Mouse (Mus musculus): ENCODE measurements at regions not wholly inside any gene's neighbourhood (a gene's known extent, or its start where the extent isn't known, plus 50 kb on each side); places are given as distances from the start of the nearest gene placed in this dataset.
A peak's percentile ranks its signal among the peaks of the same experiment; 100 is the strongest.

- DNase-seq (ENCODE audit: low spot score in 2 of 2): no peak
Measured at GRCm38 (mm10) chr3:70957470-70957869, 950.1 kb downstream of the Otol1 start.

DNA sequence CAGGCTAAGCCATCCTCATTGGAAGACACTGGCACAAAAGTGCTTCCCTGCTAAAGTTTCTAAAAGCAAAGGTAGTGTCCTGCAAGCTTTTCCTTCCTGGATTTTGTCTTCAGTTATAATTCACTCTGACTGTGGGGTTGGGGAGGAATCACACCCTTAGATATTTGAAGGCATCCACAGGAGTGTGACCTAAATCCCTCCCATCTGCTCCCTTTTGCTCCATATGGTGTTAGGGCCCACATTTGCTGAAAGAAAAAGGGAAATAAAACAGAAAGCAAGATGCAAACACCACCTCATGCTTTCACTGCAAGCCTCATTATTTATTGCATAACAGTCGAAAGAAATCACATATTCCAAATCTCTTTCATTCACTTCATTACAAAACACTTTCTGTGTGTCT lies 955.1 kb downstream of the Otol1 start:
- peak; percentile 2 to 16 for DNase-seq (ENCODE audit: low spot score in 2 of 2)

- DNase-seq (ENCODE audit: low spot score in 2 of 2): no peak
Measured at GRCm38 (mm10) chr3:70976945-70977344, 969.5 kb downstream of the Otol1 start.

GRCm38 (mm10) chr3:70990916-70991315 lies 983.5 kb downstream of the Otol1 start:
- DNase-seq (ENCODE audit: low spot score in 2 of 2): no peak

DNA sequence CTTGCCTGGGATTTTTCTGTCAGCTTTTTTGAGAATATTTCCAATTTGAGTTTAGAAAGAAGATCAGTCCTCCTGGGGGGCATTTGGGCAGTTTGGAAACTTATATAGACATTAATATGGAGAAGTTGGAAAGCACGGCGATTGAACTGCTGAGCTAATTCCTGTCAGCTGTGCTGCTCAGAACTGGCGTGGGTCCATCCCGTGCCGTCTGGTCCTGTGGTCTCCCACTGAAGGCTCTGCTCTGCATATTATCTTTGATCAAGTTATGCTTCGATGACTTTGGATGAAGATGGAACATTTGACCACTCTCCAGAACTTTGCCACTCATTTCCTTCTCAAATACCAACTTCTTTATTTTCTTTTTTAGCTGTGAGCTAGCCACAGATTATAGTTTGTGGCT lies 995.6 kb downstream of the Otol1 start:
- no peak for DNase-seq (ENCODE audit: low spot score in 2 of 2)

Measured in left cerebral cortex, adult 8-10 months (tissue).